Mouse (Mus musculus): ENCODE data around the gene Dhx16.
A peak's percentile ranks its signal among the peaks of the same experiment; 100 is the strongest.
"Not testable (repeated sequence)": the region's sequence is repeated elsewhere in the genome, so short reads cannot be mapped to it uniquely, and the experiment has no call there.

The Dhx16 gene

DNA sequence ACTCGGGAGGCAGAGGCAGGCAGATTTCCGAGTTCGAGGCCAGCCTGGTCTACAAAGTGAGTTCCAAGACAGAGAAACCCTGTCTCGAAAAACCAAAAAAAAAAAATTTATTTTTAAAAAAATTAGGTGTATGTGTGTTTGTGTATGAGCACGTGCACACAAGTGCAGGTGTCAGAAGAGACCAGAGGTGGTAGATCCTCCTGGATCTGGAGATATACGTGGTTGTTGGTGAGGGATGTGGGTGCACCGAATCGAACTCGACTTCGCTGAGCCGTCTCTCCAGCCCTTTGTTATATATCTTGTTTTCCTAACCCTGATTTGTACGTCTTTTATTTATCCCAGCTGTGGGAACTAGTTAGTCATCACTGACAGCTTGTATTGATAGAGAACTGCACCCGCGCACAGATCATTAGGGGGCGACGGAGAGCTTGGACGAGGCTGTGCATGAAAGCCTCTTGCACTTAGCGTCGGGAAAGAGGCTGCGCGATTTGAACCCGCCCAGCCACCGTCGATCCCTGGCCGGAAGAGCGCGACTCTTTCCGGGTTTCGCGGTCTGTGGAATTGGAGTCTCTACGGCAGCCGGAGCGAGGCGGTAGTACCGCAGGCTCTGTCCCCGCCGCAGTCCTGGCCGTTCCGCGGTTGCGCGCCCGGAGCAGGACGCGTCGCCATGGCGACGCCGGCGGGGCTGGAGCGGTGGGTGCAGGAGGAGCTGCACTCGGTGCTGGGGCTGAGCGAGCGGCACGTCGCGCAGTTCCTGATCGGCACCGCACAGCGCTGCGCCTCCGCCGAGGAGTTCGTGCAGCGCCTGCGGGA is at the start of gene Dhx16:
Gene Dhx16 (plus strand): TSS at position 575 of the 813 bp plus-strand sequence.
- peak; percentile 97 for DNase-seq (ENCODE audit: low spot score)

DNA sequence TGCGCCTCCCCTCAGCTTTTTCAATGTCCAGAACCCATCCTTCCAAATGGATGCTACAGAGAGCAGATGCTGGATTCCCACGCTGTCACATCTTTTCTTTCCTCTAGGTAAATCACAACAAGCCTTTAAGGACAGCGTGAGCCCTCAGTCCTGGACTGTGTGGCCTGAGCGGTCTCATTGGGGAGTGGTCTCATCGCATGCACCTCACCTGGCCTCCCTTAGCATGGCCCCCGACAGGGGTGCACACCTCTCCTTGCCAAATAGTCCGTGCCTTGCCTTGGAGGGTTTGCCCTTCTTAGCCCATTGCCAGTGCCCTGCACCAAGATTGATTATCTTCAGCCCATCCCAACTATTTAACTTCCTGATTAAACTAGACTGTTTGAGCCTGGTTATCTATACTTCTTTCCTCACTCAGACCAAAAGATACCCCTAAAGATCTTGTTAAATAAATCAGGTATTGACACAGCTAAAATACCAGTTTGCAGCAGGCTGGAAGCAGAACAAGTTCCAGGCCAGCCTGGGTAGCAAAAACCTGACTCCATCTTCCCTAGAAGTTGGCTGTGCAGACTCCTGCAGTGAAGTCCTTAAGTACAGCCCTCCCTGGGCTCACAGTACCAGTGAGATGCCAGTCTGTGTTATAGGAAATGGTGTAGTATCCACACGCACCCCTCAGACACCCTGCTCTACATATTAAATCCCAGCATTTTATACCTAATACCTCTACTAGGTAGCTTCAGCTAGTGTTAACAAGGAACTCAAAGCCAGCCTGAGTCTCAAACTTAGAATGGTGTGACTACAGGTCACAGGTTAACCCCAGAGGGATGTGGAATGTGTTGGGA is 47.0 kb upstream of the Dhx16 start:
- no peak for DNase-seq (ENCODE audit: low spot score)

DNA sequence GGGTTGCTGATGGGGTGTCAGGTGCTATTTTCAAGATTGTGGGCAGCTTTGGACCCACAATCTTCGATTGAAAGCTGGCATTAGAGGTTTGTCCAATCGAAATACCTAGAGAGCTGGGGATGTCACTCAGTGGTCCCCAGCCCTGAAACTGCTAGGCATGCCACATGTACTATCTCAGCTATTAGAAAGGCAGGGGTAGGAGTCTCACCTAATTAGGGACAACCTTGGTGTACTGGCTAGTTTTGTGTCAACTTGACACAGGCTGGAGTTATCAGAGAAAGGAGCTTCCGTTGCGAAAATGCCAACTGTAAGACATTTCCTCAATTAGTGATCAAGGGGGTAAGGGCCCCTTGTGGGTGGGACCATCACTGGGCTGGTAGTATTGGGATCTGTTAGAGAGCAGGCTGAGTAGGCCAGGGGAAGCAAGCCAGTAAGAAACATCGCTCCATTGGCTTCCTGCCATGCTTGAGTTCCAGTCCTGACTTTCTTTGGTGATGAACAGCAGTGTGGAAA is 46.3 kb upstream of the Dhx16 start:
- DNase-seq (ENCODE audit: low spot score), result no peak

DNA sequence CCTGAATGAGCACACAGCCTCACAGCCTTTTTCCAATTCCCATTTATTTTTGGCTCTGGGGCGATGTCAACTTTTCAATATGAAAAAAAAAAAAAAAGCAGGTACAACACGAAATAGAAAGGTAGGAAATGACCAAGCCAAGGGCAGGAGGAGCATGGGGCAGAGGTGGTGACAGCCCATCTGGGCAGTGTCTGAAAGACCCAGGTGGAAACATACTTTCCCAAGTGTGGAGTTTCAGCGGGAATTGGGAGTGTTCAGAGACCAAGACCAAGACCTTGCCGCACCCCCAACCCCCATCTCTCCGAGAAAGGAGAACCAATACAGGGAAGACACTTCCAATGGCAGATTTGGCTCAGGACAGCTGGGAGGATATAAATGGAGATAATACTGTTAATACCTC is 45.7 kb upstream of the Dhx16 start:
- DNase-seq (ENCODE audit: low spot score), result no peak

DNA sequence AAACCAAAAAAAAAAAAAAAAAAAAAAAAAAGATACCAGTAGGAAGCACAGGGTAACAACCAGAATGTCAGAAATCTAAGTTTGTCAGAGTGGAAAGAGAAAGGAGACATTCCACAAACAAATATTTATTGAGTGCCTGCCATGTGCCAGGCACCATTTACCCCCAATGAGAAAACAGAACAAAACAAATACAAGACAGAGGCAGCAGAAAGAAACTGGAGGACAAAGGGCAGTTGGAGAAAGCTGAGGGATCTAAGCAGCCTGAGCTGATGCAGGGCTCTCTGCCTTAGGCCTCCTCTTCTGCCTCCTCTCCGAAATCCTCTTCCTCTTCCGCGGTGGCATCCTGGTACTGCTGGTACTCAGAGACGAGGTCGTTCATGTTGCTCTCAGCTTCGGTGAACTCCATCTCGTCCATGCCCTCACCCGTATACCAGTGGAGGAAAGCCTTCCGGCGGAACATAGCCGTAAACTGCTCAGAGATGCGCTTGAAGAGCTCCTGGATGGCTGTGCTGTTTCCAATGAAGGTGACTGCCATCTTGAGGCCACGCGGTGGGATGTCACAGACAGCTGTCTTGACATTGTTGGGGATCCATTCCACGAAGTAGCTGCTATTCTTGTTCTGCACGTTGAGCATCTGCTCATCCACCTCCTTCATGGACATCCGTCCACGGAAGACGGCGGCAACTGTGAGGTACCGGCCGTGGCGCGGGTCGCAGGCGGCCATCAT is 44.8 kb upstream of the Dhx16 start:
- no peak for DNase-seq (ENCODE audit: low spot score)

DNA sequence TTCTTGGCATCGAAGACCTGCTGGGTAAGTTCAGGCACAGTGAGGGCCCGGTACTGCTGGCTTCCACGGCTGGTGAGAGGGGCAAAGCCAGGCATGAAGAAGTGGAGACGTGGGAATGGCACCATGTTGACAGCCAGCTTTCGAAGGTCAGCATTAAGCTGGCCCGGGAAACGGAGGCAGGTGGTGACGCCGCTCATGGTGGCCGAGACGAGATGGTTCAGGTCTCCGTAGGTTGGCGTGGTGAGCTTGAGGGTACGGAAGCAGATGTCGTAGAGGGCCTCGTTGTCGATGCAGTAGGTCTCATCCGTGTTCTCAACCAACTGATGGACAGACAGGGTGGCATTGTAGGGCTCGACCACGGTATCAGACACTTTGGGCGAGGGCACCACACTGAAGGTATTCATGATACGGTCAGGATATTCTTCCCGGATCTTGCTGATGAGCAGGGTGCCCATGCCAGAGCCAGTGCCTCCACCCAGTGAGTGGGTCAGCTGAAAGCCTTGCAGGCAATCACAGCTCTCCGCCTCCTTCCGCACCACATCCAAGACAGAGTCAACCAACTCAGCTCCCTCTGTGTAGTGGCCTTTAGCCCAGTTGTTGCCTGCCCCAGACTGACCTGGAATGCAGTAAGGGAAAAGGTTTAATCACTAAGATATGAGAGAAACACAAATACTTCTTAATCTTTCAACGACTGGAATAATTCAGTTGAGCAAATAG is 44.0 kb upstream of the Dhx16 start:
- no peak for DNase-seq (ENCODE audit: low spot score)

DNA sequence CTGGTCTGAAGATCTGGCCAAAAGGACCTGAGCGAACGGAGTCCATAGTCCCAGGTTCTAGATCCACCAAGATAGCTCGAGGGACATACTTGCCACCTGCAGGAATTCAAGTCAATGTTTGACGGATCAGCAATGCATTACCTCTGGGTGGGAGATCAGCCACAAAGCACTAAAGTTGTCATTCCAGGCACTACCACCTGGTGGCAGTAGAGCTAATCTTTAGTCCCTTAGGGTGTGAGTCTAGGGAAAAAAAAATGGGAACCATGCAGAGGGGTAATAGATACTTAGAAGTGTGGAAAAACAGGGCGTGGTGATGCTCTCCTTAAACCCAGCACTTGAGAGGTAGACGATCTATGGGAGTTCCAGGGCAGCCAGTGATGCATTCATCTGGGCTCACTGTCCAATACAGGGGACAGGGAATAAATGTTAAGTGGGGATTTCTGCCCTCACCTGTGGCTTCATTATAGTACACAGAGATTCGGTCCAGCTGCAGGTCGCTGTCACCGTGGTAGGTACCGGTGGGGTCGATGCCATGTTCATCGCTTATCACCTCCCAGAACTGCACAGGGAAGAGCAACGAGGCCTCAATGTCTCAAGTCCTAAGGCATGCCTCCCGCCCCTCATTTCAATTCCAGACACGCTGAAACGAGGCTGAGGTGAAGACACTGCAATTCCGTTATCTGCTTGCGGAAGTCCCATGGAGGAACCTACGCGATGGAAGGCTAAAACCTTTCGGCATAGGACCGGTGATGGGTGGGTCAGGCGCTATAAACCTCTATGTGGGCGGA is 43.2 kb upstream of the Dhx16 start:
- DNase-seq (ENCODE audit: low spot score), result peak; percentile 95

DNA sequence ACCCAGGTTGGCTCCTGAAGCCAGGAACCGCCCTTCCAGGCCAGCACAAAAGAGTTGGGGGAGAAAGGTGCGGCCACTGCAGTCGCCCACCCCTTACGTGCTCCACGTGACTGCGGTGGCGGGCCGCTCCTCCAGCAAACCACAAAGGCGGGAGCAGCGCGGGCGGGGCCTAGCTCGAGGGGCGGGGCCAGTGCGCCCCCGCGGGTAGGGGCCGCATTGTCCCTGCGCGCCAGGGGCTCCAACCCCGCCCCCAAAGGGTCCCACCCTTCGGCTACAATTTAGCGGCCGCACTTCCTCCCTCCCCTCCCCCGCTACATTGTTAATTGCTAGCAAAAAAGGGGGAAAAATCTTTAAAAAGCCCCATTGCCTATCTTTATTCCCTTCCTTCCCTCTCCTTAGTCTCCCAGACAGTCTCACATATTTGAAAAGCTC is 42.6 kb upstream of the Dhx16 start:
- peak; percentile 96 for DNase-seq (ENCODE audit: low spot score)

DNA sequence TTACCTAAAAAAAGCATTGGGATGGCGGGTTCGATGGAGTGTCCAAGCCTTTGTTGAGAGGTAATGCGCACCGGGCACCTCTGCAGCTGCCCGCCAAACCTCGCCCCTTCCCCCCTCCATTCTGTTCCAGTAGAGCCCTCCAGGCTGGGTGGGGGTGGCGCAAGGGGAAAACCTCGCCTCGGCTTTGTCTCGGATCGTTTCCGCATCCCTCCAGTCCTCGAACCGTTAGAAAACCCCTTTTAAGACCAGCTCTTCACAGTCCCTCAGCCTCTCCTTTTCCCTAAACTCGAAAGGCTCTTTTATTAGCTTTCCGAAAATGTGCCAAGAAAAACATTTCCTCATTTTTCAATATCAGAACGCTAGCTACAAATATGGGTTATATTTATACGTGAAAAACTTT is 42.1 kb upstream of the Dhx16 start:
- DNase-seq (ENCODE audit: low spot score), result peak; percentile 80

DNA sequence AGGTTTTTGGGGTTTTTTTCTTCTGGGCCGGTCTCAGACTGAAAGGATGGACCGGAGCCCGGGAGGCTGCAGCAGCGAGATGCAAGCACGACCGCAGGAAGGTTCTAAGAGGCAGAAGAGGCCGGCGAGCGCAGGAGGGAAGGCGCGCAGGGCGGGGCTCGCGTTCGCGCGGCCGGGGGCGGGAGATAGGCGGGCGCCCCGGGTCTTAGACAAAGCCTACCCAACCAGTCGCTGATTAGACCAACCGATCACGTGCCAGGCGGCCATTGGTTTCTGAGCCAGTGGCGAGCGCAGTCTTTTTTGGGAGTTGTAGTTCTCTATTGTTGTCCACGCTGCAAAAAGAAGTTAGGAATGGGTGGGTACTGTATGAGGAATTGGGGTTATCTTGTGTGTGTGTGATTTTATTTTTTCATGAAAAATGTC is 41.5 kb upstream of the Dhx16 start, which contains the start of gene Tubb5:
Gene Tubb5 (minus strand): TSS at position 185 of the 423 bp plus-strand sequence.
- DNase-seq (ENCODE audit: low spot score), result peak; percentile 98

DNA sequence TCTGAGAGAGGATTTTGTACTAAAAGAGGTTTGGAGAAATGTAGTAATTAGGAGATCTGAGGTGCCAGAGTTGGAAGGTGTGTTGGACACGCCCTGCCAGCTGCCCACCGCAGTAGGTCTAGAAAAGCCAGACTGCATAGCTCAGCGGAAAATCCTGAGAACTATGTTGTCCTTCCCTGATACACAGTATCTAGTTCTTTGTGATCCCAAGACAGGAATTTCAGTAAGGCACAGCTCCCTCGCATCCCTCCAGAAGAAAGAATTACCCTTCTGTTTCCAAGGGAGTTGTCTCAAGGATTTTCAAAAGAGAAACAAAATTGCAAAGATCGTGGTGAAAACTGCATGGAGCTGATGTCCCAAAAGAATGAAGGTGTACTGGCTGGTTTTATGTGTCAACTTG is 41.0 kb upstream of the Dhx16 start:
- DNase-seq (ENCODE audit: low spot score), result no peak

DNA sequence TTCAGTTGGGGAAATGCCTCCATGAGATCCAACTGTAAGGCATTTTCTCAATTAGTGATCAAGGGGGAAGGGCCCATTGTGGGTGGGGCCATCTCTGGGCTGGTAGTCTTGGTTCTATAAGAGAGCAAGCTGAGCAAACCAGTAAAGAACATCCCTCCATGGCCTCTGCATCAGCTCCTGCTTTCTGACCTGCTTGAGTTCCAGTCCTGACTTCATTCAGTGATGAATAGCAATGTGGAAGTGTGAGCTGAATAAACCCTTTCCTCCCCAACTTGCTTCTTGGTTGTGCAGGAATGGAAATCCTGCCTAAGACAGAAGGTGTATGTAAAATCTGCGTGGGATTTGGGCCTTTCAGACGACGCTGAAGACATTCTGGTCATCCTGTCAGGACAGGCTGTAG is 40.6 kb upstream of the Dhx16 start:
- DNase-seq (ENCODE audit: low spot score), result not testable (repeated sequence)

DNA sequence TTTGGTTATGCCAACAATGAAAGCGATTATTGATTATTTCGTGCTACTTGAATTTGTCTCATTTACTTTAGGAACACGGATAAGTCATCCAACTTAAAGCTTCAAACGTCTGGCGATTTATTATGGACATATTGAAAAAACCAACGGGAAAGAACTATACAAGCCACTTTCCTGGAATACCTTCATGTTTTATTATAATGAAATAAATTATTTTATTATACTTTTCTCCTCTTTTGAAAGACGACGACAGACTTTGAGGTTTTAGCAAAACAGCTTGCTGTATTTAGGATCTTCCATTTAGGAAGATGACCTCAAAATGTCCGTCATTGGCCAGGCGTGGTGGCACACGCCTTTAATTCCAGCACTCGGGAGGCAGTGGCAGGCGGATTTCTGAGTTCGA is 39.1 kb upstream of the Dhx16 start:
- DNase-seq (ENCODE audit: low spot score), result peak; percentile 14

DNA sequence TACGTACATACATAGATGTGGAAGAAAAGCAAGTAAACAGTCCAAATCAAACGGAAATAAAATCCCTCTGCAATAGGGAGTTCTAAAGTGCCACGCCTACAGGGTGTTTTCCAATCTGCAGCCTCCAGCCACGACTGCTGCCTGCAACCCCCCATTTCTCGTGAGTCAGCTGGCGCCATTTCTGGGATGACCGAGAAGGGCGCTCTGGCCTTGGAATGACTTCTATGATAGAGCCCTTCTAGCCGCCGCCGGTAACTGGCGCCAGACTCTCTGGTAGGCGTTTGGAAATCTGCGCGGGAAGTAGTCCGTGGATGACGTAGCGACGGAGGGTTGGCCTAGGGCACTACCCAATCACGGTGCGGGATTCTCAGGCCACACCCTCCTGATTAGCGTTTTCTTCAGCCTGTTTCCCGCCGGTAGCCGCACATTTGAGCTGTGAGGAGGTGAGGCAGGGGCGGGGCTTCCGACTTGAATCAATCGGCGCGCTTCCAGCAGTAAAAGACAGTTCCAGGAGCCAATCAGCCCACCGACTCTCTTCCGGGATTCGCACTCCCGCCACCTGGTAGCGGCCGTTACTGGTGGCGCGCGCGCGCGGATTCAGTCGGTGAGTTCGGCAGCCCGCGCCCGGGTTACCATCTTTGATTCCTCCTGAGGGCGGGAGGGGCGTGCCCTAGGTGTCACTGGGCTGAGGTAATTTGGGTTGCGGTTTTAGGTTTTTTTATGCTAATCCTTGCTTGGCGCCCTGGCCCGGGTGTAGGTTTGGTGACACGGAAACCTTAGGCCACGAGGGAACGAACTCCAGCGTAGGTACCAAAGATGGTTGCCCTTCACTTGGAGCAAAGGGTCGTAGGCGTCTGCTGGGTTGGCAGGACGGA is 38.3 kb upstream of the Dhx16 start, which contains the start of gene Mdc1:
Gene Mdc1 (plus strand): TSS at position 440 of the 875 bp plus-strand sequence.
- DNase-seq (ENCODE audit: low spot score), result peak; percentile 100

DNA sequence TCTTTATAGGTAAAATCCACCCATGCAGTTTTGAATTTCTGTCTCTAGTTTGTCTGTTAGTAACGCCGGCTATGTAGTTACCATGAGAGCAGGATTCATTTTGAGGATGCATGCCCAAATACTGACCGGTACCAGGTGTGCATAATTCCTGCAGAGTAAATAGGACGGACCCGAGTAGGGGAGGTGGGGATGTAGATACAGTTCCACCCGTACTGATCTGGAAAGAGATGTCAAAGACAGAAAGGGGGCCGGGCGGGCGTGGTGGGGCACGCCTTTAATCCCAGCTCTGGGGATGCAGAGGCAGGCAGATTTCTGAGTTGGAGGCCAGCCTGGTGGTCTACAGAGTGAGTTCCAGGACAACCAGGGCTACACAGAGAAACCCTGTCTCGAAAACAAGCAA is 37.6 kb upstream of the Dhx16 start:
- no peak for DNase-seq (ENCODE audit: low spot score)

DNA sequence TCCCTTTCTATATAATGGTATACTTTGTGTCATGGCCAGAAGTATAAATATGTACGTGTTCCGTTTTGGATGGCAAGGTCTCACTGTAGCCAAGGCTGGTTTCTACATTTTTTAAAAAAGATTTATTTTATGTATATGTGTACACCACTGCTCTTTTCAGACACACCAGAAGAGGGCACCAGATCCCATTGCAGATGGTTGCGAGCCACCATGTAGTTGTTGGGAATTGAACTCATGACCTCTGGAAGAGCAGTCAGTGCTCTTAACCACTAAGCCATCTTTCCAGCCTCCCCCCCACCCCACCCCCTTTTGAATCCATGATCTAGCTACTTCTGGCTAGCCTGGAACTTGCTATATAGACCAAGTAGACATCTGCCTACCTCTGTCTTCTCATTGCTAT is 36.1 kb upstream of the Dhx16 start:
- no peak for DNase-seq (ENCODE audit: low spot score)

DNA sequence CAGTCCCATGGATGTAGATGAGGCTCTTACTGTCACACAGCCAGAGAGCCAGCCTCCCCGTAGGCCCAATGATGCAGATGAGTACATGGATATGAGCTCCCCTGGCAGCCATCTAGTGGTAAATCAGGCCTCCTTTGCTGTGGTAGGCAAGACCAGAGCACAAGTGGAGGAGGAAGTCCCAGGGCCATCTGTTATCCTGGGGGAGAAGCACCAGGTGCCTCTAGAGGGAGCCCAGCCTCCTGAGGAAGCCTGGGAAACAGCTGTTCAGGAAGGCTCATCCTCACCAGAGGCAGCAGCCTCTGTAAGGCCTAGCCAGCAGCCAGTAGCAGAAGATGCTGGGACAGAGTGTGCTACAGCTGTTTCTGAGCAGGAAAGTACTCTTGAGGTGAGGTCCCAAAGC is 31.5 kb upstream of the Dhx16 start:
- DNase-seq (ENCODE audit: low spot score), result no peak

DNA sequence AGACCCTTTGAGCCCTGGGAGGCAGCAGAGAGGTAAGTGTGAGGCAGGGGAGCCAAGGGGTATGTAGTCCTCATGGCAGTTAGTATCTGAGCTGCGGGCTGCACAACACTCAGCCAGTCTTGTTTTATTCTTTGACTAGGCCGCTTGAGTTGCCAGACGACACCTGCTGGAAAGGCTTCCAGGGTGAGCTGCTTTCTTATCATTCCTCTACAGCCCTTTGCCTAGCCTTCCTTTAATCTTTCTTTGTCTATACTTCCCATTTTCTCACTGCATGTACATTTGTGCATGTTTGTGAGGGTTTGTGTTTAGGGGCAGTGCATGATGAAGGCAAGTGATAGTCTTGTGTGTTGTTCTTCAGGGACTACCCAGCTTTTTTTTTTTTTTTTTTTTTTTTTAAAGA is 28.6 kb upstream of the Dhx16 start:
- no peak for DNase-seq (ENCODE audit: low spot score)

DNA sequence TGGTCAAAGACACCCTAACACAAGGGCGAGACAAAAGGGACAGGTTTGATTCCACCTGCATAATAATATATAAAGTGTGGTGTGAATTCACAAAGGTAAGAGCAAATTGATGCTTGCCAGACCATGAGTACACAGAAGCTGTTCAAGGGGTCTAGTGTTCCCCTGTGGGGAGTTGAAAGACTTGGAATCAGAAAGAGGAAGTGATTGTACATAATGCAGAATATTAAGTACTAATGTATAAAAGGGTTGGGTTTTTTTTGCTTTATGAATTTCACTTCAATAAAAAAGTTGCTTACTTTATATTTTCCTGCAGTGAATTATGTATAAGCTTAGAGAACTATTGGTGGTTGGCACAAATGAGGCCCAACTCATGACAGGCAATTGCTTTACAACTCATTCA is 20.2 kb upstream of the Dhx16 start:
- DNase-seq (ENCODE audit: low spot score), result no peak

DNA sequence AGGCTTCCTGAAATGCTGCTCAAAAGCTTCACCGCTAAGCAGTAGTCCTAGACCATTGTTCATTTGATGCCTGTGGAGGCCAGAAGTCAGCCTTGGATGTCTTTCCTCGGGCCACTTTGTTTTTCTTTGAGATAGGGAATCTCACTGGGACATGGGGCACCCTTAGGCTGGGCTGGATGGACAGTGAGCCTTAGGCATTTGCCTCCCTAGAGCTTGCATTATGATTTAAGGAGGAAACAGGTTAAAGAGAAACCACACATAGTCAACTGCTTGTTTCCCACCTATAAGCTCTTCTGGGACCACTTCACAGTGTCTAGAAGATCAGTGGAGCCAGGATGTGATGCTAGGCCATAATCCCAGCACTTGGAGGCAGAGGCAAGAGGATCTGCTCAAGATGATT is 19.8 kb upstream of the Dhx16 start:
- DNase-seq (ENCODE audit: low spot score), result no peak
